ENCODE assay signal across 9 mouse cellular contexts in genomic region chr3:89115522-89115921, GRCm38 (mm10). TPM values are rescaled to one million over a fixed set of nuclear protein-coding genes. Genes with fewer than 3 reads are reported as not detected.
A peak's percentile ranks its signal among the peaks of the same experiment; 100 is the strongest.
DNase-seq lines count a peak whose midpoint lies in the region; ATAC-seq lines count a peak whose summit lies in the region.
"Had no signal": no experiment of that assay in that cellular context is flagged by ENCODE, and none has a peak within 500 bp of the region (broad histone marks: within the 10 kb centered on the region; RNA-seq: fewer than 3 reads in every experiment).

No protein-coding gene starts in this region.

- peak; percentile 64 for ATAC-seq in inflammation-experienced regulatory T-cells, adult 6 months
- peak; percentile 96 for ATAC-seq in megakaryocyte progenitor cell, adult 5-6 weeks (replicated peaks; ENCODE audit: poor library complexity)

- DNase-seq in adrenal gland, postnatal 14 days: peak; percentile 46
- DNase-seq in adrenal gland, postnatal 25 days: no peak
- DNase-seq in right cerebral cortex, adult 18-20 months: peak; percentile 40
- DNase-seq in right cerebral cortex, postnatal 36 days (ENCODE audit: low spot score in 2 of 2): no peak
- no peak for DNase-seq in layer of hippocampus, postnatal 14 days (ENCODE audit: low spot score in 2 of 2)
- no peak for DNase-seq in testis, postnatal 14 days (ENCODE audit: low spot score)

RNA-seq across cellular contexts. Expression of gene Fdps, which starts 13.8 kb away (rescaled TPM):
- total RNA-seq in adrenal gland, postnatal 14 days (2021): 99.6 and 157 TPM in 2 replicates
- total RNA-seq in adrenal gland, postnatal 25 days (2021): 830 and 852 TPM in 2 replicates
- polyA plus RNA-seq in inflammation-experienced regulatory T-cells, adult 6 months (2017; shearing (Covaris generic)): 10 to 100 TPM; 46.3 to 92.3 (median 78.1) TPM
- 99.4 and 118 TPM in 2 replicates for total RNA-seq in megakaryocyte progenitor cell, adult 5-6 weeks (2015)
- 238 and 251 TPM in 2 replicates for total RNA-seq in megakaryocyte progenitor cell, adult 5-6 weeks (2017)
- 100 to 1,000 TPM; 109 to 131 TPM for total RNA-seq in layer of hippocampus, postnatal 14 days (2021)

RNA-seq across cellular contexts. Expression of gene Gm43738, which starts 14.6 kb away (rescaled TPM):
- total RNA-seq in adrenal gland, postnatal 14 days (2021): not detected in 2 replicates
- 0.39 TPM in 1 of 2 replicates, not detected in the other for total RNA-seq in adrenal gland, postnatal 25 days (2021)
- polyA plus RNA-seq in inflammation-experienced regulatory T-cells, adult 6 months (2017; shearing (Covaris generic)): not detected
- total RNA-seq in megakaryocyte progenitor cell, adult 5-6 weeks (2015): not detected in 2 replicates
- total RNA-seq in megakaryocyte progenitor cell, adult 5-6 weeks (2017): not detected in 2 replicates
- not detected for total RNA-seq in layer of hippocampus, postnatal 14 days (2021)

RNA-seq across cellular contexts. Expression of gene Pklr, which starts 20.4 kb away (rescaled TPM):
- 1.6 and 15.1 TPM in 2 replicates for total RNA-seq in adrenal gland, postnatal 14 days (2021)
- total RNA-seq in adrenal gland, postnatal 25 days (2021): 1.6 TPM in 1 of 2 replicates, not detected in the other
- not detected for polyA plus RNA-seq in inflammation-experienced regulatory T-cells, adult 6 months (2017; shearing (Covaris generic))
- total RNA-seq in megakaryocyte progenitor cell, adult 5-6 weeks (2015): 8.0 and 12.1 TPM in 2 replicates
- 9.6 and 16.7 TPM in 2 replicates for total RNA-seq in megakaryocyte progenitor cell, adult 5-6 weeks (2017)
- not detected for total RNA-seq in layer of hippocampus, postnatal 14 days (2021)
- polyA plus RNA-seq: frontal cortex, adult 2 months had no signal

RNA-seq across cellular contexts. Expression of gene Rusc1, which starts 22.4 kb away (rescaled TPM):
- 19.8 and 21.5 TPM in 2 replicates for total RNA-seq in adrenal gland, postnatal 14 days (2021)
- total RNA-seq in adrenal gland, postnatal 25 days (2021): 21.6 and 30.2 TPM in 2 replicates
- polyA plus RNA-seq in inflammation-experienced regulatory T-cells, adult 6 months (2017; shearing (Covaris generic)): 10 to 100 TPM; 57.4 to 78.0 (median 68.9) TPM
- 21.6 and 23.4 TPM in 2 replicates for total RNA-seq in megakaryocyte progenitor cell, adult 5-6 weeks (2015)
- total RNA-seq in megakaryocyte progenitor cell, adult 5-6 weeks (2017): 16.4 and 18.2 TPM in 2 replicates
- 100 to 1,000 TPM; 150 to 157 TPM for total RNA-seq in layer of hippocampus, postnatal 14 days (2021)

RNA-seq across cellular contexts. Expression of gene Hcn3, which starts 44.5 kb away (rescaled TPM):
- total RNA-seq in adrenal gland, postnatal 14 days (2021): 3.3 and 5.3 TPM in 2 replicates
- total RNA-seq in adrenal gland, postnatal 25 days (2021): 9.3 and 17.7 TPM in 2 replicates
- polyA plus RNA-seq in inflammation-experienced regulatory T-cells, adult 6 months (2017; shearing (Covaris generic)): 1 to 10 TPM in 2 of 3 experiments, not detected in 1; 1.3 TPM
- total RNA-seq in megakaryocyte progenitor cell, adult 5-6 weeks (2015): 0.24 and 0.42 TPM in 2 replicates
- total RNA-seq in megakaryocyte progenitor cell, adult 5-6 weeks (2017): 0.27 and 0.67 TPM in 2 replicates
- 10 to 100 TPM; 13.0 to 24.5 TPM for total RNA-seq in layer of hippocampus, postnatal 14 days (2021)

Comparison
In these comparisons a context has a peak if more than half of its experiments do, and no peak if none do; other contexts are left out.
1. DNase-seq: peak in adrenal gland, postnatal 14 days (single experiment) and right cerebral cortex, adult 18-20 months (single experiment); none in adrenal gland, postnatal 25 days (single experiment), right cerebral cortex, postnatal 36 days (0 of 2), layer of hippocampus, postnatal 14 days (0 of 2) and testis, postnatal 14 days (single experiment).